Mouse (Mus musculus): ENCODE data around the gene Phf6. TPM values are rescaled to one million over a fixed set of nuclear protein-coding genes. Genes with fewer than 3 reads are reported as not detected.
"Not testable (repeated sequence)": the region's sequence is repeated elsewhere in the genome, so short reads cannot be mapped to it uniquely, and the experiment has no call there.

Phf6 gene
- polyA plus RNA-seq, 1 experiment from 2014 or later = 11.0 TPM

DNA sequence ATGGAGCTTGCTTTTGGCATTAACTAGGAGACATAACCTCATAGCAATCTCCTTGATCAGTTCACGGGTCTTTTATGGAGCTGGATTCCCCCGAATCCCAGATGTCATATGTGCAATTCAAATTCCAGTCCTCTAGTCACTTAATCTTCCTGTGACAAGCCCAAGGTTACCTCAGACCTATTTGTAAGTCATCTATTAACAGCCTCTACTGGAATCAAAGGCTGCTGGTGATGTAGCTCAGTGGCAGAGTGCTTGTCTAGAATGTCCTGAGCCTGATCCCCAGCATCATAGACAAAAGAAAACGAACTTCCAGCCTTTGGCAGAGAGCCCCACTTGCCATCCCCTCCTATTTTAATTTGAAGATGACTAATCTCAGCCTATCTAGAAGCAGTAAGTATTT lies 69.3 kb downstream of the Phf6 start:
- Histone ChIP-seq H3K4me3 (replicated peaks) (no peak overlapping the region), H3K4me2 (no peak overlapping the region), H3K36me3 (no peaks in the 10 kb centered on the region), H3K9ac (no peak overlapping the region), H3K27me3 (no peaks in the 10 kb centered on the region), H3K9me3 (replicated peaks) (no peaks in the 10 kb centered on the region), H3K27ac (no peak overlapping the region), H3K4me1 (replicated peaks) (peaks cover 20% of the 10 kb centered on the region)
- ATAC-seq (ENCODE audit: low read depth) (no peak), DNase-seq (no peak)
- 72% methylated on average over 3 of the region's 3 CpGs for WGBS (ENCODE audit: insufficient replicate concordance)

DNA sequence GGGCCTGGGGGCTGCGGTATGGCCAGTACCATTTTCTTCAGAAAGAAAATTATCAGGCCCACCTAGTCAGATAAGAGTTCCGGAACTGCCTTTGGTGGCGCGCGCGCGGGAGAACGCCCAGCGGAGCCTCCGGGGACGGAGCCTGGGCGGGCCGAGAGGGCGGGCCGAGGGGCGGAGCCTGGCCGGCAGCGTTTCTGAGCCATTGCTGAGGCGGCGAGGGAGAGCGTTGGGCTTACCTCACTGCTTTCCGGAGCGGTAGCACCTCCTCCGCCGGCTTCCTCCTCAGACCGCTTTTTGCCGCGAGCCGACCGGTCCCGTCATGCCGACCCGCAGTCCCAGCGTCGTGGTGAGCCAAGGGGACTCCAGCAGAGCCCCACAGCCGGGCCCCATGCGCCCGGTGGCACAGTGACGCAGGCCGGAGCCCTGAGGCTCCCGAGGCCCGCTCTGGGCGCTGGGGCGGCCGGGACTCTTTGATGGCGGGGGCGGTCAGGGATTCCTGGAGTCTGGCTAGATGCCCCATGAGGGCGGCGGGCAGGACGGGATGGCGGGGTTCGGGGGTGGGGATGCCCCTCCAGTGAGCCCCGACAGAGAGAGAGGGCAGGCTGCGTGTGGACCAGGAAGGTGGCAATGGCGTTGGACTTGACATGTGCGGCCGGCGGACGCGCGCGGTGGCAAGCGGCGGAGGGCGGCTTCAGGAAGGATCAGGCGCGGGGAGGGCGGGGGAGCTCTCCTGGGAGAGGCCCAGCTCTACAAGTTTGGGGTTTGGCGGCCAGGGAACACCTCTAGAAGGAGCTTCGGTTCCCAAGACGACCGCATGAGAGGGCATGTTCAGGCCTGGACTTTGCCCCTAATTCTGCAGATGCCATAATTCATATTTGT lies 76.1 kb downstream of the Phf6 start, which contains the start of gene Hprt:
Hprt (plus strand) TSS at position 233 of the 879 bp plus-strand sequence.
- Histone ChIP-seq H3K27ac (peak within 1 kb of the TSS; percentile 91), H3K4me1 (replicated peaks) (peaks cover 24% of the 10 kb centered on the region), H3K9ac (peak within 1 kb of the TSS; percentile 88), H3K27me3 (no peaks in the 10 kb centered on the region), H3K36me3 (no peaks in the 10 kb centered on the region), H3K4me3 (replicated peaks) (peak within 1 kb of the TSS; percentile 80), H3K9me3 (replicated peaks) (no peaks in the 10 kb centered on the region), H3K4me2 (peak within 1 kb of the TSS; percentile 71)
- ATAC-seq (ENCODE audit: low read depth) (peak; percentile 95), DNase-seq (peak; percentile 82)
- WGBS (ENCODE audit: insufficient replicate concordance) = 17% methylated on average over 68 of the region's 72 CpGs

GRCm38 (mm10) chrX:52994726-52995125 lies 82.7 kb downstream of the Phf6 start:
- H3K9me3 ChIP-seq (replicated peaks); DNase-seq; H3K36me3 ChIP-seq; H3K27me3 ChIP-seq; H3K4me2 ChIP-seq; H3K9ac ChIP-seq; H3K27ac ChIP-seq; H3K4me3 ChIP-seq (replicated peaks); ATAC-seq (ENCODE audit: low read depth): not testable (repeated sequence)
- peaks cover 11% of the 10 kb centered on the region for H3K4me1 ChIP-seq (replicated peaks)
- WGBS (ENCODE audit: insufficient replicate concordance) = 75% methylated on average over 5 of the region's 5 CpGs

DNA sequence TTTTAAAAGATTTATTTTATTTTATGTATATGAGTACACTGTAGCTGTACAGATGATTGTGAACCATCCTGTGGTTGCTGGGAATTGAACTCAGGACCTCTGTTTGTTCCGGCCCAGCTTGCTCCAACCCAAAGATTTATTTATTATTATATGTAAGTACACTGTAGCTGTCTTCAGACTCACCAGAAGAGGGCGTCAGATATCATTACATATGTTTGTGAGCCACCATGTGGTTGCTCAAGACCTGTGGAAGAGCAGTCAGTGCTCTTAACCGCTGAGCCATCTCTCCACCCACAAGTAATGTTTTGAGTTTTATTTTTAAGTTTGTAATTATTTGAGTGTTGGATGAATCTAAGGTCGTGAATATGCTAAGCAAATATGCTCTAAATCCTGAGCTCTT lies 92.8 kb downstream of the Phf6 start:
- H3K4me3 ChIP-seq (replicated peaks); H3K4me2 ChIP-seq; H3K27ac ChIP-seq; H3K9me3 ChIP-seq (replicated peaks); H3K4me1 ChIP-seq (replicated peaks); H3K27me3 ChIP-seq; DNase-seq; ATAC-seq (ENCODE audit: low read depth); H3K9ac ChIP-seq: not testable (repeated sequence)
- WGBS (ENCODE audit: insufficient replicate concordance) = 56% methylated on average over 4 of the region's 4 CpGs
- peaks cover 44% of the 10 kb centered on the region for H3K36me3 ChIP-seq

GRCm38 (mm10) chrX:53006062-53006461 lies 94.0 kb downstream of the Phf6 start:
- no peaks in the 10 kb centered on the region for H3K9me3 ChIP-seq (replicated peaks)
- no peak overlapping the region for H3K9ac ChIP-seq
- H3K4me2 ChIP-seq = no peak overlapping the region
- no peaks in the 10 kb centered on the region for H3K4me1 ChIP-seq (replicated peaks)
- no peak overlapping the region for H3K4me3 ChIP-seq (replicated peaks)
- WGBS (ENCODE audit: insufficient replicate concordance) = 31% methylated on average over 3 of the region's 3 CpGs
- H3K27ac ChIP-seq = no peak overlapping the region
- H3K27me3 ChIP-seq = no peaks in the 10 kb centered on the region
- ATAC-seq (ENCODE audit: low read depth) (0 out of 2 replicates have a peak, but pooled peaks have one; percentile 41), DNase-seq (peak; percentile 9)
- peaks cover 37% of the 10 kb centered on the region for H3K36me3 ChIP-seq

Other genes with a start within 250 kb of the Phf6 start
- 0.13 and 0.21 TPM in 2 replicates for gene Ccdc160, start 121.1 kb upstream of the Phf6 start, polyA plus RNA-seq (2015; fragmentation: Nextera tagmentation; extraction: Ambion mirVana)
- 253 and 285 TPM in 2 replicates for gene Hprt, start 75.9 kb downstream of the Phf6 start, polyA plus RNA-seq (2015; fragmentation: Nextera tagmentation; extraction: Ambion mirVana)